Mouse (Mus musculus) forebrain, postnatal 0 days (tissue): ENCODE results near the gene Rccd1. TPM values are rescaled to one million over a fixed set of nuclear protein-coding genes. Genes with fewer than 3 reads are reported as not detected.
"Not testable (repeated sequence)": the region's sequence is repeated elsewhere in the genome, so short reads cannot be mapped to it uniquely, and the experiment has no call there.

Experiments
- ATAC-seq: fragments of 200-750 bp; cut with Nextera tagmentation; 2 replicates; pipeline ENCODE4 v1.8.0; 2017; ENCODE audit warnings: mild to moderate bottlenecking, moderate library complexity
- DNase-seq: peaks from one replicate; pipeline ENCODE4 v3.0.0-alpha.2; 2015
- H3K27ac ChIP-seq: fragments of 300-500 bp; sonication (generic); 2 replicates; pipeline ENCODE4 v1.5.1; 2014; ENCODE audit warnings: low read depth, mild to moderate bottlenecking, antibody characterized with exemption, low read length, moderate library complexity, mixed read lengths
- H3K27me3 ChIP-seq: fragments of 300-500 bp; sonication (generic); 2 replicates; pipeline ENCODE4 v1.6.1; 2014; ENCODE audit warnings: mild to moderate bottlenecking, low read length, mixed read lengths; ENCODE audit not compliant: insufficient read depth
- H3K36me3 ChIP-seq: fragments of 300-500 bp; sonication (generic); 2 replicates; pipeline ENCODE4 v1.6.1; 2014; ENCODE audit warnings: mild to moderate bottlenecking, moderate library complexity; ENCODE audit not compliant: insufficient read depth
- H3K4me1 ChIP-seq: fragments of 300-500 bp; sonication (generic); 2 replicates; pipeline ENCODE4 v1.6.1; 2014; ENCODE audit warnings: antibody characterized with exemption; ENCODE audit not compliant: insufficient read depth
- H3K4me2 ChIP-seq: fragments of 300-500 bp; sonication (generic); 2 replicates; pipeline ENCODE4 v1.6.1; 2014; ENCODE audit warnings: low read depth, mild to moderate bottlenecking, moderate library complexity
- H3K4me3 ChIP-seq: fragments of 300-500 bp; sonication (generic); 2 replicates; pipeline ENCODE4 v1.5.1; 2014; ENCODE audit warnings: low read depth, low read length, mixed read lengths
- H3K9ac ChIP-seq: fragments of 300-500 bp; sonication (generic); 2 replicates; pipeline ENCODE4 v1.6.1; 2014; ENCODE audit warnings: mild to moderate bottlenecking
- H3K9me3 ChIP-seq: fragments of 300-500 bp; sonication (generic); 2 replicates; pipeline ENCODE4 v1.6.1; 2016; ENCODE audit warnings: low read length
- CTCF ChIP-seq: sonication (generic); IDR thresholded peaks from 2 replicates; pipeline ENCODE4 v1.5.1; 2016; ENCODE audit warnings: antibody characterized with exemption, control low read depth, low read depth
- WGBS: fragments of 180-500 bp; shearing (Covaris S2); extraction: QIAGEN DNeasy Blood & Tissue Kit; methylation state at CpG from one replicate; pipeline ENCODE4 v1.1.7; 2014; 5-methylcytosine and 5-hydroxymethylcytosine counted together
- polyA plus RNA-seq: library from polyadenylated mRNA; unstranded; fragments of >200 nt; fragmentation: Nextera tagmentation; extraction: Ambion mirVana; gene quantifications from 2 replicates; pipeline ENCODE4 v1.2.1, GENCODE M21; 2015
- total RNA-seq: library from RNA; depleted of rRNA; stranded (reverse); fragments of >200 nt; gene quantifications from 2 replicates; pipeline ENCODE4 v1.2.3, GENCODE M21; 2014

Rccd1 gene
- total and polyA plus RNA-seq, 2 experiments from 2014 or later: 7.0 to 38.9 TPM

DNA sequence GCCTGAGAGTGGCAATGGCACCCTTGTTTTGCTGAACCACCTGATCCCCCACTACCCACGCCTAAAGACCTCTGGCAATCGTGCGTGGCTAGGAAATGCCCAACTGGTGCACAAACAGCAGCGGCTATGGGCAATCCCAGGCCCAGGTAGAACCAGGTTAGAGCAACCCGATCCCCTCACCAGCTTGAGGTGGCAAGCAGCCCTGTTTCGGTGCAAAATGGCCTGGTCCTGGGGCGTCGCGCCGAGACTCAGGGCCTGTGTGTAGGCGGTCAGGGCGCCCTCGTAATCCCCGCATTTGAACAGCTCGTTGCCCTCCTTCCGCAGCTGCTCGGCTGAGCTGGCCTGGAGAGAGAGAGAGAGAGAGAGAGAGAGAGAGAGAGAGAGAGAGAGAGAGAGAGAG lies 15.1 kb upstream of the Rccd1 start:
- WGBS: 10% methylated on average over 17 of the region's 17 CpGs
- no peaks in the 10 kb centered on the region for H3K9me3 ChIP-seq
- ATAC-seq (no peak), DNase-seq (peak; percentile 57)
- peak overlapping the region; percentile 74 for H3K9ac ChIP-seq
- peaks cover 30% of the 10 kb centered on the region for H3K36me3 ChIP-seq
- H3K4me3 ChIP-seq: peak overlapping the region; percentile 63
- H3K27me3 ChIP-seq: no peaks in the 10 kb centered on the region
- peak overlapping the region; percentile 86 for H3K4me2 ChIP-seq
- H3K4me1 ChIP-seq: peaks cover 18% of the 10 kb centered on the region
- peak overlapping the region; percentile 79 for H3K27ac ChIP-seq
- TF ChIP-seq CTCF: no peak

DNA sequence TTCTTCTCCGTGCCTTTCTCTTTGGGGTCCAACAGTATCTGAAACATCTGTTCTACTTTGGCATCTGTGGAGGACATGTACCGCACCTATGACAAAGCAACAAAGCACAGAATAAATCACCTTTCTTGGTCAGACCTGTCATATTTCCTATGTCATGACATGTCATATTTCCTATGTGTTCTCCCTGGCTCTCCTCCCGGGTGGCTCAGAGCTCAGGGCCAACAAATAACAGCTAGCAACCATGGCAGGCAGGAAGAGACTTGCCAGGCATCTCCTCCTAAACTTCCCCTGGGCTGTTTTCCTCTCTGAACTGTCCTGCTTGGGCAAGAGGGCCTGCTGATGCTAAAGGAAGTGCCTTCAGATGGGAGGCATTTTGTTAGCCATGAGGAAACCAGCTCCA lies 12.7 kb upstream of the Rccd1 start:
- TF ChIP-seq CTCF: no peak
- Histone ChIP-seq H3K9me3 (no peaks in the 10 kb centered on the region), H3K27ac (no peak overlapping the region), H3K4me2 (no peak overlapping the region), H3K9ac (no peak overlapping the region), H3K4me1 (peaks cover 13% of the 10 kb centered on the region), H3K27me3 (no peaks in the 10 kb centered on the region), H3K36me3 (peaks cover 53% of the 10 kb centered on the region), H3K4me3 (no peak overlapping the region)
- DNase-seq (no peak), ATAC-seq (no peak)
- 93% methylated on average over 3 of the region's 3 CpGs for WGBS

DNA sequence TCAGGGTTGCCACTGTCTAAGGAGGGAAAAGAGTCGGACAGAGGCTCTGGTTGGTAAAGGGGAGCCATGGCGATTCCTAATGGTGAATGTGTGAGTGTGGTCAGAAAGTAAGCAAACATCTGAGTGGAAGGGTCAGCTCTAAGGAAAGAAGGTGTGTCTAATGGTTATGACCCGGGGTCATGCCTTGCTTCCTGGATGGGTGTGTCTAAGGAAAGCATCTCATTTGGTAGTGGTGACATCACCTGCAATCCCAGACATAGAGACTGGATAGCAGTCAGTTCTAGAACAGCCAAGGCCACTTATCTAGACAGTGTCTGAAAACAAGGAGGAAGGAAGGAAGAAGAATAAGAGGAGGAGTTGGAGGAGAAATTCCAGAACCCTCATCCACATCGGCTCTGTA lies 10.6 kb upstream of the Rccd1 start:
- ATAC-seq (no peak), DNase-seq (no peak)
- Histone ChIP-seq H3K4me1 (peaks cover 13% of the 10 kb centered on the region), H3K36me3 (peaks cover 71% of the 10 kb centered on the region), H3K9me3 (no peaks in the 10 kb centered on the region), H3K27ac (no peak overlapping the region), H3K4me3 (no peak overlapping the region), H3K27me3 (no peaks in the 10 kb centered on the region), H3K4me2 (no peak overlapping the region), H3K9ac (no peak overlapping the region)
- no peak for TF ChIP-seq CTCF
- WGBS: 93% methylated on average over 4 of the region's 4 CpGs

DNA sequence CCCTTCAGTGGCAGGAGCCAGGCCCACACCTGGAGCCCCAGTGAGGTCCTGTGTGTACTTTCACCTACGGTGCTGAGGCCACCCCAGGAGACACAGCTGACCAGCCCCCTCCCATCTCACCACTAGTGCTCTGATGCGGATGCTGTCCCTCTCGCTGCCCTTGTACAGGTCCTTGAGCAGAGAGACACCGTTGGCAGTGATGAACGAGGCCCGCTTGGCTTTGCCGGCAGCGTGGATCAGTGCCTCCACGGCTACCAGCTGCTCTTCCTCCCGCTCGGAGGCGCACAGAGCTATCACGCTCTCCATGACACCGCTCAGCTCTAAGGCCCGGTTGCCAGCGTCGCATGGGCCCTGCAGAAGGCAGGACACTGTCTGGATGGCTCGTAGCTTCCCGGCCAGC lies 7.2 kb upstream of the Rccd1 start:
- Histone ChIP-seq H3K9me3 (no peaks in the 10 kb centered on the region), H3K4me1 (no peaks in the 10 kb centered on the region), H3K9ac (no peak overlapping the region), H3K27ac (no peak overlapping the region), H3K27me3 (no peaks in the 10 kb centered on the region), H3K4me3 (no peak overlapping the region), H3K4me2 (no peak overlapping the region), H3K36me3 (peaks cover 95% of the 10 kb centered on the region)
- no peak for ATAC-seq
- no peak for TF ChIP-seq CTCF
- DNase-seq: no peak
- 93% methylated on average over 19 of the region's 19 CpGs for WGBS

DNA sequence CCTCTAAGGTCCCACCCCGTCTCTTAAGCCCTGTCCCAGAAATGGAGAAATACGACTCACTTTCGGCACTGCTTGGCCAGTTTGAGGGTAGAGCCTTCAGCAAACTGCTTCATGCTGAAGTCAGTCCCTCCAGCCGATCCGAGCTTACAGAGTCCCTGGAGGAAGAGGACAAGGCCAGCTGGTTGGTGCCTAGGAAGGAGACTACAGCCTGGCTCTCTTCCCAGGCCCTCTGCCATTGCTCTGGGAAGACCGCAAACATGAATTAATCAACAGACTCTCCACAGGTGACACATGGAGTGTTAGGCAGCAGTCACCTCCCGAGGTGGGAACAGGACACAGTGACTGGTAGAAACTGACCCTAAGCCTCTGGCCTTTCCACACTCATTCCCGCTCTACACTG lies 6.0 kb upstream of the Rccd1 start:
- H3K4me3 ChIP-seq: no peak overlapping the region
- no peak for TF ChIP-seq CTCF
- H3K9ac ChIP-seq: no peak overlapping the region
- H3K27me3 ChIP-seq: no peaks in the 10 kb centered on the region
- no peaks in the 10 kb centered on the region for H3K9me3 ChIP-seq
- ATAC-seq (no peak), DNase-seq (no peak)
- no peaks in the 10 kb centered on the region for H3K4me1 ChIP-seq
- WGBS: 80% methylated on average over 8 of the region's 8 CpGs
- peaks cover 95% of the 10 kb centered on the region for H3K36me3 ChIP-seq
- no peak overlapping the region for H3K4me2 ChIP-seq
- no peak overlapping the region for H3K27ac ChIP-seq

DNA sequence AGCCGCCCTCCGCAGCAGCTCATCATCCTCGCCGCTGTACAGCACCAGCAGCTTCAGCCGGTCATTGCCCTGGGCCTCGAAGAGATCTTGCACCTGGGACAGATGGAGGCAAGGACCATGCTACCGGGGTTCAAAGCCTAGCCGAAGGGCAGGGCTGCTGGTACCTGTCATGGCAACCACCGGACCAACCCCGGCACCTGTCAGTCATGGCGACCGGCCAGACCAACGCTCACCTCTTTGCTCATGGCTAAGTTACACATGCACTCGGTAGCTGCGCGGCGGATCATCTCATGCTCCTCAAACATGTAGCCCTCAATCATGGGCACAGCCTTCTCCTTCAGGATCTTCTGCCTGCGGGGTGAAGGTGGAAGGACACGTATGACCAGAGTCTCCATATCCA lies 1.8 kb upstream of the Rccd1 start:
- Histone ChIP-seq H3K9me3 (no peaks in the 10 kb centered on the region), H3K4me2 (no peak overlapping the region), H3K27me3 (no peaks in the 10 kb centered on the region), H3K4me1 (peaks cover 12% of the 10 kb centered on the region), H3K27ac (no peak overlapping the region), H3K9ac (no peak overlapping the region), H3K4me3 (no peak overlapping the region), H3K36me3 (peaks cover 58% of the 10 kb centered on the region)
- WGBS: 98% methylated on average over 19 of the region's 19 CpGs
- no peak for ATAC-seq
- no peak for TF ChIP-seq CTCF
- no peak for DNase-seq

GRCm38 (mm10) chr7:80325292-80325868 lies 1.1 kb upstream of the Rccd1 start:
- 96% methylated on average over 16 of the region's 16 CpGs for WGBS
- no peak for TF ChIP-seq CTCF
- Histone ChIP-seq H3K4me3 (no peak overlapping the region), H3K36me3 (peaks cover 52% of the 10 kb centered on the region), H3K27me3 (no peaks in the 10 kb centered on the region), H3K4me2 (no peak overlapping the region), H3K4me1 (peaks cover 12% of the 10 kb centered on the region), H3K9ac (no peak overlapping the region), H3K27ac (no peak overlapping the region), H3K9me3 (no peaks in the 10 kb centered on the region)
- DNase-seq (no peak), ATAC-seq (no peak)

DNA sequence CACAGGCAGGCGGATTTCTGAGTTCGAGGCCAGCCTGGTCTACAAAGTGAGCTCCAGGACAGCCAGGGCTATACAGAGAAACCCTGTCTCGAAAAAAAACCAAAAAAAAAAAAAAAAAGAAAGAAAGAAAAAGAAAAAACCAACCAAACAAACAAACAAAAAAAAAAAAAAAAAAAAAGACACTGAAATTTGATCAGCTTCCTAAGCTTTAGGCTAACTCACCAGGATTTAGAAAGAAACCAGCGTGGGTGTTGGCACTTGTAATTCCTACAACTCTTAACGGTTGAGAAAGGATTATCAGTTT lies 514 bp upstream of the Rccd1 start:
- 44% methylated on average over 5 of the region's 5 CpGs for WGBS
- H3K27ac ChIP-seq: peak overlapping the region; percentile 90; the same call in 1 of the 2 replicates
- H3K9ac ChIP-seq, DNase-seq, H3K9me3 ChIP-seq, H3K27me3 ChIP-seq, H3K4me3 ChIP-seq, ATAC-seq: not testable (repeated sequence)
- peaks cover 12% of the 10 kb centered on the region for H3K4me1 ChIP-seq
- H3K4me2 ChIP-seq: peak overlapping the region; percentile 60
- H3K36me3 ChIP-seq: peaks cover 48% of the 10 kb centered on the region
